Mouse (Mus musculus) neural tube, embryonic 14.5 days (tissue): ENCODE data around the gene Cc2d2b. TPM values are rescaled to one million over a fixed set of nuclear protein-coding genes. Genes with fewer than 3 reads are reported as not detected.

ENCODE experiments used
- ATAC-seq: fragments of 200-750 bp; cut with Nextera tagmentation; 2 replicates; pipeline ENCODE4 v1.8.0; 2017; ENCODE audit warnings: low read depth, mild to moderate bottlenecking, moderate TSS enrichment, moderate library complexity
- H3K27ac ChIP-seq: fragments of 300-500 bp; sonication (generic); 2 replicates; pipeline ENCODE4 v1.5.1; 2014; ENCODE audit warnings: low read depth, mild to moderate bottlenecking, control low read depth, low read length, moderate library complexity, mixed read lengths
- H3K27me3 ChIP-seq: fragments of 300-500 bp; sonication (generic); 2 replicates; pipeline ENCODE4 v1.6.1; 2014; ENCODE audit warnings: low read length; ENCODE audit not compliant: control insufficient read depth, insufficient read depth
- H3K36me3 ChIP-seq: fragments of 300-500 bp; sonication (generic); 2 replicates; pipeline ENCODE4 v1.6.1; 2014; ENCODE audit warnings: low read length, mixed read lengths; ENCODE audit not compliant: control insufficient read depth, insufficient read depth
- H3K4me1 ChIP-seq: fragments of 300-500 bp; sonication (generic); 2 replicates; pipeline ENCODE4 v1.6.1; 2014; ENCODE audit warnings: low read length; ENCODE audit not compliant: control insufficient read depth, insufficient read depth
- H3K4me2 ChIP-seq: fragments of 300-500 bp; sonication (generic); 2 replicates; pipeline ENCODE4 v1.6.1; 2014; ENCODE audit warnings: mild to moderate bottlenecking, low read depth, low read length, control low read depth
- H3K4me3 ChIP-seq: fragments of 300-500 bp; sonication (generic); 2 replicates; pipeline ENCODE4 v1.5.1; 2014; ENCODE audit warnings: low read depth, low read length, control low read depth, mixed read lengths
- H3K9ac ChIP-seq: fragments of 300-500 bp; sonication (generic); replicated peaks from 2 replicates; pipeline ENCODE4 v1.6.1; 2014; ENCODE audit warnings: low read depth, mild to moderate bottlenecking, control low read depth, low read length, mixed read lengths
- H3K9me3 ChIP-seq: fragments of 300-500 bp; sonication (generic); 2 replicates; pipeline ENCODE4 v1.6.1; 2016; ENCODE audit warnings: low read length; ENCODE audit not compliant: control insufficient read depth
- WGBS: fragments of 180-500 bp; shearing (Covaris S2); extraction: QIAGEN DNeasy Blood & Tissue Kit; methylation state at CpG from one replicate; pipeline ENCODE4 v1.1.7; 2014; 5-methylcytosine and 5-hydroxymethylcytosine counted together
- polyA plus RNA-seq: library from polyadenylated mRNA; unstranded; fragments of >200 nt; fragmentation: Nextera tagmentation; extraction: Ambion mirVana; gene quantifications from 2 replicates; pipeline ENCODE4 v1.2.1, GENCODE M21; 2014

Cc2d2b gene
- polyA plus RNA-seq, 1 experiment from 2014 or later: 0.05 TPM

DNA sequence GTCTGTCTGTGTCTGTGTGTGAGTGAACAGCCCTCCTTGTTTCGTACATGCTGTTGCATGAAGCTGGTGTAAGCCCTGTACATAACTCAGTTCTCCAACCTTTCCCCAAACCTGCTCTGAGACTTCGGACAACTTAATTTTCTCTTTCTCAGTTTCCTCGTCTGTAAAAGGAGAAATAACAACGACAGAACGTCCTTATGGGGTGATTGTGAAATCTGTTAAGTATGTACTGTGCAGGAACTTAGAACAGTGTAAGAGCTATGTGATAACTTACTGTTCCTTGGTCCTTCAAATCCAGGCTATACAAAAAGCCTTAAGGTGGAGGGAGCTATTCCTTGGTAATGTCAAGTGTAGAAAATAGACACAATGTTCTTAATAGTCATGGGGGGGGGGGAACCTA is 83.8 kb downstream of the Cc2d2b start:
- no peaks in the 10 kb centered on the region for H3K27me3 ChIP-seq
- H3K36me3 ChIP-seq: peaks cover 5% of the 10 kb centered on the region
- peak overlapping the region; percentile 99; the same call in 1 of the 2 replicates for H3K9ac ChIP-seq
- no peak for ATAC-seq
- no peaks in the 10 kb centered on the region for H3K9me3 ChIP-seq
- H3K4me1 ChIP-seq: peaks cover 26% of the 10 kb centered on the region
- peak overlapping the region; percentile 94 for H3K4me3 ChIP-seq
- peak overlapping the region; percentile 94 for H3K4me2 ChIP-seq
- H3K27ac ChIP-seq: no peak overlapping the region
- 30% methylated on average over 5 of the region's 5 CpGs for WGBS

DNA sequence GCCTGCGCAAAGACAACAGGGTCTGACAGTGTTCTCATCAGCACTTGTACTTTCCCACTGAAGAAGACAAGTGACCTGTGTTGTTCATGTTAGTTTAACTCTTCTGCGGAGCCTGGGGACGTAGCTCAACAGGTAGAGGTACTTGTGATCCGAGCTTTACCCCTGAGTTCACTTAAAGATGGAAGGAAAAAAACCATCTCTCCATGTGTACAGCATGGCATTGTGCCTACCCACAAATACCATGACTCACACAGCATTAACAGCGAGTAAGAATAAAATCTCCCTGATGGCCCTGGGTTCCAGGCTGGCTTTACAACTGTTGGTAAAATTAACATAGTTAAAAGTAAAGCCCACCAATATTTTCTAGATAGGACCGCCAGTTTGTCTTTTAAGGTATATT is 85.9 kb downstream of the Cc2d2b start:
- Histone ChIP-seq H3K27ac (no peak overlapping the region), H3K4me1 (peaks cover 26% of the 10 kb centered on the region), H3K27me3 (no peaks in the 10 kb centered on the region), H3K9me3 (no peaks in the 10 kb centered on the region), H3K36me3 (peaks cover 24% of the 10 kb centered on the region), H3K9ac (no peak overlapping the region), H3K4me2 (no peak overlapping the region), H3K4me3 (no peak overlapping the region)
- ATAC-seq: no peak
- 95% methylated on average over 6 of the region's 6 CpGs for WGBS

DNA sequence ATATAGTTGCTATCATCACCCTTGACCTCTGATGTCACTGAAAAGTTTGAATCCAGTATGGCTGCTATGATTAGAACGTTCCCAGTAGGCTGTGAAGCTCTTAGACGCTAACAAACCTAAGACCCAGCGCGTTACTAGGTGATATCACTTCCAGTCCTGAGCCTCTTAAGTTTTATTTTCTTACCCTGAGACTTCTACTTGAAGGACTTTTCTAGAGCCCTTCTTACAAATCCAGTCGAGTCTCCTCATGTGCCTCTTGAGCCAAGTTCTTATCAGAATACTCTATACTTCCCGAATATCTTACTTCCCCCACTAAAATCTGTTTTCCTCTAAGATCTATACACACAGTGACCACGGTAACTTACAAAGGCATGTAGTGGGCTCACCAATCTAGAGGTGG is 89.7 kb downstream of the Cc2d2b start:
- no peaks in the 10 kb centered on the region for H3K9me3 ChIP-seq
- peaks cover 37% of the 10 kb centered on the region for H3K36me3 ChIP-seq
- no peak overlapping the region for H3K4me2 ChIP-seq
- ATAC-seq: no peak
- H3K4me1 ChIP-seq: peaks cover 17% of the 10 kb centered on the region
- H3K27ac ChIP-seq: no peak overlapping the region
- no peaks in the 10 kb centered on the region for H3K27me3 ChIP-seq
- no peak overlapping the region for H3K4me3 ChIP-seq
- H3K9ac ChIP-seq: no peak overlapping the region
- WGBS: 97% methylated on average over 7 of the region's 7 CpGs

GRCm38 (mm10) chr19:40840303-40840702 is 91.8 kb downstream of the Cc2d2b start:
- no peaks in the 10 kb centered on the region for H3K9me3 ChIP-seq
- H3K9ac ChIP-seq: no peak overlapping the region
- H3K27ac ChIP-seq: no peak overlapping the region
- no peaks in the 10 kb centered on the region for H3K27me3 ChIP-seq
- H3K36me3 ChIP-seq: peaks cover 51% of the 10 kb centered on the region
- no peak overlapping the region for H3K4me2 ChIP-seq
- ATAC-seq: no peak
- no peaks in the 10 kb centered on the region for H3K4me1 ChIP-seq
- WGBS: 72% methylated on average over 6 of the region's 6 CpGs
- H3K4me3 ChIP-seq: no peak overlapping the region

DNA sequence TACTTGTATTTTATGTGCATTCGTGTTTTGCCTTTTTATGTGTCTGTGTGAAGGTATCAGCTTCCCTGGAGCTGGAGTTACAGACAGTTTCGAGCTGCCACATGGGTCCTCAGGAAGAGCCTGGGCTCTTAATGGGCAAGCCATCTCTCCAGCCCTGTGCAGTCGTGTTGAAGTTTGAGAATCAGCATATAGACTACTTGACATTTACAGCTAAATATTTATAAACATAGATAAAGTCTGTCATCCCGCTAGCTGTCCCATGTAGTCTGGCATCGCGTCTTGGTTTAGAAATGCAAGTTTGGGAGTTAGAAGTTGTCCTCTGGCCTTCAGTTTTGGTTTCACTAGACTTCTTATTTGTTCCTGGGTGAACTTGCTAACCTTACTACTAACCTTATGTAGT is 92.5 kb downstream of the Cc2d2b start:
- H3K9me3 ChIP-seq: no peaks in the 10 kb centered on the region
- H3K27me3 ChIP-seq: no peaks in the 10 kb centered on the region
- H3K36me3 ChIP-seq: peaks cover 59% of the 10 kb centered on the region
- no peak overlapping the region for H3K4me3 ChIP-seq
- no peak overlapping the region for H3K9ac ChIP-seq
- H3K4me2 ChIP-seq: no peak overlapping the region
- no peak overlapping the region for H3K27ac ChIP-seq
- H3K4me1 ChIP-seq: no peaks in the 10 kb centered on the region
- ATAC-seq: no peak
- 94% methylated on average over 6 of the region's 6 CpGs for WGBS

DNA sequence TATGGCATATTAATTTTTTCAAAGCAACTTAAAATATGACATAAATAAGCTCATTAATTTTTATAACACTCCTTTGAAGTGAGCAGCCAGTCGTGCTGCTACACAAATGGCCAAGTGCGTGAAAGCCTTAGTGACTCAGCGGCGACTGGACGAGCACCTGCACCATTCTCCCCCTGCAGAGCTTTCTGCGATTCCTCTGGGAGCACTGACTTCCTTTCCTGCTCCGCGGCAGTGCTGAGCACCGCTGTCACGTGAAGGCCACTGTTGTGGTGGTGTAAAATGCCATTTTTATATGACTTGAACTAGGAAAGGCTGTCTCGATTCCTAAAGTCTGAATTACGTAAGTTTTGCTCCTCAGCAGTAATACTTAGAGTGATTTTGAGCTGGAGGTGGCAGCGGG is 93.0 kb downstream of the Cc2d2b start:
- WGBS: 72% methylated on average over 13 of the region's 13 CpGs
- Histone ChIP-seq H3K4me2 (no peak overlapping the region), H3K36me3 (peaks cover 63% of the 10 kb centered on the region), H3K9ac (no peak overlapping the region), H3K4me3 (no peak overlapping the region), H3K27me3 (no peaks in the 10 kb centered on the region), H3K27ac (no peak overlapping the region), H3K4me1 (no peaks in the 10 kb centered on the region), H3K9me3 (no peaks in the 10 kb centered on the region)
- ATAC-seq: no peak

DNA sequence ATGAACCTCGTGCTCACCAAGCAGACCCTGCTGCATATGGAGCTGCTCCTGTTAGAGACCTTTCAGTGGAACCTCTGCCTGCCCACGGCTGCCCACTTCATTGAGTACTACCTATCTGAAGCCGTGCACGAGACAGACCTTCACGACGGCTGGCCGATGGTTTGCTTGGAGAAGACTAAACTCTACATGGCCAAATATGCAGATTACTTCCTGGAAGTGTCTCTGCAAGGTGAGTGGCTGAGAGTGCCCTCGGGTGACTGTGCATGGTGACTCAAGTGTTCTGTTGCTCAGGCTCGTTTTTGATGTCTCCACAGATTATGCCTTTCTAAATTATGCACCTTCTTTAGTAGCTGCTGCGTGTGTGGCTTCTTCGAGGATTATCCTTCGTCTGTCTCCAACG is 96.2 kb downstream of the Cc2d2b start:
- no peak for ATAC-seq
- no peaks in the 10 kb centered on the region for H3K4me1 ChIP-seq
- H3K4me2 ChIP-seq: no peak overlapping the region
- no peak overlapping the region for H3K27ac ChIP-seq
- 95% methylated on average over 13 of the region's 13 CpGs for WGBS
- H3K4me3 ChIP-seq: no peak overlapping the region
- no peaks in the 10 kb centered on the region for H3K27me3 ChIP-seq
- H3K9me3 ChIP-seq: no peaks in the 10 kb centered on the region
- H3K36me3 ChIP-seq: peaks cover 55% of the 10 kb centered on the region
- H3K9ac ChIP-seq: no peak overlapping the region

GRCm38 (mm10) chr19:40849391-40849790 is 100.8 kb downstream of the Cc2d2b start:
- Histone ChIP-seq H3K27me3 (no peaks in the 10 kb centered on the region), H3K4me1 (no peaks in the 10 kb centered on the region), H3K4me3 (no peak overlapping the region), H3K9ac (no peak overlapping the region), H3K9me3 (no peaks in the 10 kb centered on the region), H3K27ac (no peak overlapping the region), H3K4me2 (no peak overlapping the region), H3K36me3 (peaks cover 39% of the 10 kb centered on the region)
- WGBS: 81% methylated on average over 12 of the region's 12 CpGs
- ATAC-seq: no peak

DNA sequence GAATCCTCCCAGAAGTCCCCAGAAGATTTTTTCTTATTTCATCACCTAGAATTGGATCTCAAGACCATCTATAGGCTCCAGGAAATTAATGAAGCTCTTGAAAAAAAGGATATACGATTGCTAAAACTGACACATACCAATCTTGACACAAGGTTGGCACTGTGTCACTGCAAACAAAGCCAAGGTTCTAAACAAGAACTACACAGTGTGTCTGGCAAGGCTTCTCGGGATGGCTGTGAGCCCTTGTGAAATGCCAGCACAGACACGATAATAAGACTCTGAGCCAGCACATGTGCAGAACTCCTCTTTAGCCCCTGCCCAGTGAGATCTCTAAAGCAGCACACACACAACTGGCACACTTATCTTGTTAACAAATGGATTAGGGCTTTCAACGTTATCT is 111.0 kb downstream of the Cc2d2b start:
- H3K27me3 ChIP-seq: no peaks in the 10 kb centered on the region
- H3K4me3 ChIP-seq: no peak overlapping the region
- H3K27ac ChIP-seq: no peak overlapping the region
- no peak for ATAC-seq
- 78% methylated on average over 4 of the region's 4 CpGs for WGBS
- H3K4me2 ChIP-seq: no peak overlapping the region
- no peaks in the 10 kb centered on the region for H3K4me1 ChIP-seq
- H3K9ac ChIP-seq: no peak overlapping the region
- no peaks in the 10 kb centered on the region for H3K36me3 ChIP-seq
- no peaks in the 10 kb centered on the region for H3K9me3 ChIP-seq

DNA sequence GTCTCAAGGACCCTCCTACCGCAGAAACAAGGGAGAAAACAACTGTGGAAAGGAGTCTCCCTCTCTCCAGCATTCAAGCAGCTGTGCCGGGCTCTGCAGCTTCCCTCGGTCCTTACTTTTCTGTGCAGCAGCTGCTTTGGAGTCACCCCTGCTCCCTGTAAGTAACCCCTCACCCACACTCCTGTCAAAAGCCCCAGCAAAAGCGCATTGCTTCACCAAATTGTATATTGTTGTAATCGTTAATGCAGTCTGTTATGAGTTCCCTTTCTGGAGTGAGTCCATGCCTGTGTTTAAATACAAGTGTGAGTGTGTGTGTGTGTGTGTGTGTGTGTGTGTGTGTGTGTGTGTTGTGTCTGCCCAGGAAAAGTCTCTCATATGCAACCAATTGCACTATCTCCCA is 119.7 kb downstream of the Cc2d2b start:
- no peaks in the 10 kb centered on the region for H3K9me3 ChIP-seq
- no peaks in the 10 kb centered on the region for H3K36me3 ChIP-seq
- H3K4me3 ChIP-seq: no peak overlapping the region
- H3K27ac ChIP-seq: no peak overlapping the region
- no peak overlapping the region for H3K9ac ChIP-seq
- 41% methylated on average over 5 of the region's 5 CpGs for WGBS
- H3K27me3 ChIP-seq: peaks cover 4% of the 10 kb centered on the region; the same call in 1 of the 2 replicates
- no peak for ATAC-seq
- no peak overlapping the region for H3K4me2 ChIP-seq
- H3K4me1 ChIP-seq: no peaks in the 10 kb centered on the region
